Mouse (Mus musculus): ENCODE data around the gene Tmem185a. TPM values are rescaled to one million over a fixed set of nuclear protein-coding genes. Genes with fewer than 3 reads are reported as not detected.

The Tmem185a gene
- polyA plus RNA-seq, 1 experiment from 2014 or later, result 48.6 TPM

Other genes with a start within 250 kb of the Tmem185a start
- gene Ids, start 112.1 kb downstream of the Tmem185a start, polyA plus RNA-seq (2016; fragmentation: Nextera tagmentation; extraction: Ambion mirVana), result 5.4 and 5.5 TPM in 2 replicates
- 27.0 and 30.7 TPM in 2 replicates for gene 1110012L19Rik, start 91.3 kb downstream of the Tmem185a start, polyA plus RNA-seq (2016; fragmentation: Nextera tagmentation; extraction: Ambion mirVana)